Mouse (Mus musculus): ENCODE results near the gene Flvcr1. TPM values are rescaled to one million over a fixed set of nuclear protein-coding genes. Genes with fewer than 3 reads are reported as not detected.

Flvcr1 gene
- polyA plus RNA-seq, 1 experiment = 7.0 TPM

- H3K4me3 ChIP-seq (ENCODE audit: insufficient read depth, poor library complexity, severe bottlenecking) = peak within 1 kb of the TSS; percentile 84
- no peaks in the 10 kb centered on the region for H3K27me3 ChIP-seq (ENCODE audit: control insufficient read depth, insufficient read depth, insufficient read length)
- H3K79me2 ChIP-seq (ENCODE audit: control insufficient read depth, insufficient read depth) = peaks cover 52% of the 10 kb centered on the region
- peak within 1 kb of the TSS; percentile 92 for H3ac ChIP-seq (ENCODE audit: control insufficient read depth, insufficient read length, low read depth)
- no peak for TF ChIP-seq CTCF (IDR thresholded peaks at IDR 0.05; ENCODE audit: control insufficient read depth, insufficient read depth, insufficient read length)
- peak; percentile 44 for TF ChIP-seq MAX (IDR thresholded peaks at IDR 0.05)
- H3K79me3 ChIP-seq (ENCODE audit: low read depth) = peaks cover 37% of the 10 kb centered on the region
- peaks cover 27% of the 10 kb centered on the region for H3K36me3 ChIP-seq (ENCODE audit: control insufficient read depth, insufficient read depth)
These were observed 37.0 kb upstream of the Flvcr1 start, which contains the start of the genes Tatdn3 and Nsl1 for GRCm38 (mm10) chr1:191062781-191063485. Gene Tatdn3 (minus strand): TSS chr1:191062932. Gene Nsl1 (plus strand): TSS chr1:191063012.

GRCm38 (mm10) chr1:191062241-191062780, 36.4 kb upstream of the Flvcr1 start:
- TF ChIP-seq MAX (IDR thresholded peaks at IDR 0.05) (no peak), MYOG (IDR thresholded peaks at IDR 0.05; ENCODE audit: control insufficient read depth, extremely low read depth, insufficient read length) (no peak), USF1 (IDR thresholded peaks at IDR 0.05; ENCODE audit: low read depth) (no peak), CTCF (IDR thresholded peaks at IDR 0.05; ENCODE audit: control insufficient read depth, insufficient read depth, insufficient read length) (no peak), CEBPB (IDR thresholded peaks at IDR 0.05; ENCODE audit: low read depth) (no peak), FOSL1 (IDR thresholded peaks at IDR 0.05; ENCODE audit: insufficient read depth, low read length, poor library complexity, severe bottlenecking) (no peak), MYOD1 (IDR thresholded peaks at IDR 0.05; ENCODE audit: control insufficient read depth, insufficient read length, low read depth) (no peak)
- no peaks in the 10 kb centered on the region for H3K27me3 ChIP-seq (ENCODE audit: control insufficient read depth, insufficient read depth, insufficient read length)
- H3K4me3 ChIP-seq (ENCODE audit: insufficient read depth, poor library complexity, severe bottlenecking) = peak overlapping the region; percentile 84
- peaks cover 23% of the 10 kb centered on the region for H3K36me3 ChIP-seq (ENCODE audit: control insufficient read depth, insufficient read depth)
- peak overlapping the region; percentile 79 for H3ac ChIP-seq (ENCODE audit: control insufficient read depth, insufficient read length, low read depth)
- peaks cover 49% of the 10 kb centered on the region for H3K79me2 ChIP-seq (ENCODE audit: control insufficient read depth, insufficient read depth)
- H3K79me3 ChIP-seq (ENCODE audit: low read depth) = peaks cover 34% of the 10 kb centered on the region

DNA sequence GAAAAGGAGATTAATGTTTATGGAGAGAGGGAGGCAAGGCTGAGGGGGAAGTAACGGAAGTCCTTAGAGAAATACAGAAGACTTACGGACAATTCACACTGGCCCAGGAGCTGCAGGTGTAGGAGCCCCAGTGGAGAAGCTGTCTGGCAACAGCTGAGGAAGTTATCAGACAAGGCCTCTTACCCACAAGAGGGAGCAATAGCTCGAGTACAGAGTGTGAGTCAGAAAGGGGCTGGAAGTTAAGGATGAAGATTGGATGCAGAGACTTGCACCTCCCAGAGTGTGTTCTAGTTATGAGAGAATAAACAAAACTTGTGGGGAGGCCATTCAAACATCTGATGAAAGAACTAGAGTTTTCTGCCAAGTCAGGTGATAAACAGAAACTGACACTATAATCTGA, 31.5 kb upstream of the Flvcr1 start:
- TF ChIP-seq FOSL1 (IDR thresholded peaks at IDR 0.05; ENCODE audit: insufficient read depth, low read length, poor library complexity, severe bottlenecking) (no peak), USF1 (IDR thresholded peaks at IDR 0.05; ENCODE audit: low read depth) (no peak), MYOD1 (IDR thresholded peaks at IDR 0.05; ENCODE audit: control insufficient read depth, insufficient read length, low read depth) (no peak), MAX (IDR thresholded peaks at IDR 0.05) (no peak), CEBPB (IDR thresholded peaks at IDR 0.05; ENCODE audit: low read depth) (no peak), CTCF (IDR thresholded peaks at IDR 0.05; ENCODE audit: control insufficient read depth, insufficient read depth, insufficient read length) (no peak), MYOG (IDR thresholded peaks at IDR 0.05; ENCODE audit: control insufficient read depth, extremely low read depth, insufficient read length) (no peak)
- no peaks in the 10 kb centered on the region for H3K27me3 ChIP-seq (ENCODE audit: control insufficient read depth, insufficient read depth, insufficient read length)

GRCm38 (mm10) chr1:191055533-191055873, 29.5 kb upstream of the Flvcr1 start:
- H3K79me2 ChIP-seq (ENCODE audit: control insufficient read depth, insufficient read depth) = no peaks in the 10 kb centered on the region
- no peaks in the 10 kb centered on the region for H3K36me3 ChIP-seq (ENCODE audit: control insufficient read depth, insufficient read depth)
- no peaks in the 10 kb centered on the region for H3K27me3 ChIP-seq (ENCODE audit: control insufficient read depth, insufficient read depth, insufficient read length)
- no peak for TF ChIP-seq CTCF (IDR thresholded peaks at IDR 0.05; ENCODE audit: control insufficient read depth, insufficient read depth, insufficient read length)
- TF ChIP-seq CEBPB (IDR thresholded peaks at IDR 0.05; ENCODE audit: low read depth) = no peak
- TF ChIP-seq MAX (IDR thresholded peaks at IDR 0.05) = no peak
- TF ChIP-seq MYOD1 (IDR thresholded peaks at IDR 0.05; ENCODE audit: control insufficient read depth, insufficient read length, low read depth) = no peak
- TF ChIP-seq MYOG (IDR thresholded peaks at IDR 0.05; ENCODE audit: control insufficient read depth, extremely low read depth, insufficient read length) = no peak
- no peak for TF ChIP-seq FOSL1 (IDR thresholded peaks at IDR 0.05; ENCODE audit: insufficient read depth, low read length, poor library complexity, severe bottlenecking)
- no peak for TF ChIP-seq USF1 (IDR thresholded peaks at IDR 0.05; ENCODE audit: low read depth)
- no peak overlapping the region for H3K4me3 ChIP-seq (ENCODE audit: insufficient read depth, poor library complexity, severe bottlenecking)
- H3ac ChIP-seq (ENCODE audit: control insufficient read depth, insufficient read length, low read depth) = no peak overlapping the region
- H3K79me3 ChIP-seq (ENCODE audit: low read depth) = no peaks in the 10 kb centered on the region

More for the DNA sequence above, 31.5 kb upstream of the Flvcr1 start:
- Histone ChIP-seq H3K36me3 (ENCODE audit: control insufficient read depth, insufficient read depth) (no peaks in the 10 kb centered on the region), H3ac (ENCODE audit: control insufficient read depth, insufficient read length, low read depth) (no peak overlapping the region), H3K4me3 (ENCODE audit: insufficient read depth, poor library complexity, severe bottlenecking) (no peak overlapping the region), H3K79me2 (ENCODE audit: control insufficient read depth, insufficient read depth) (peaks cover 4% of the 10 kb centered on the region), H3K79me3 (ENCODE audit: low read depth) (no peaks in the 10 kb centered on the region)

DNA sequence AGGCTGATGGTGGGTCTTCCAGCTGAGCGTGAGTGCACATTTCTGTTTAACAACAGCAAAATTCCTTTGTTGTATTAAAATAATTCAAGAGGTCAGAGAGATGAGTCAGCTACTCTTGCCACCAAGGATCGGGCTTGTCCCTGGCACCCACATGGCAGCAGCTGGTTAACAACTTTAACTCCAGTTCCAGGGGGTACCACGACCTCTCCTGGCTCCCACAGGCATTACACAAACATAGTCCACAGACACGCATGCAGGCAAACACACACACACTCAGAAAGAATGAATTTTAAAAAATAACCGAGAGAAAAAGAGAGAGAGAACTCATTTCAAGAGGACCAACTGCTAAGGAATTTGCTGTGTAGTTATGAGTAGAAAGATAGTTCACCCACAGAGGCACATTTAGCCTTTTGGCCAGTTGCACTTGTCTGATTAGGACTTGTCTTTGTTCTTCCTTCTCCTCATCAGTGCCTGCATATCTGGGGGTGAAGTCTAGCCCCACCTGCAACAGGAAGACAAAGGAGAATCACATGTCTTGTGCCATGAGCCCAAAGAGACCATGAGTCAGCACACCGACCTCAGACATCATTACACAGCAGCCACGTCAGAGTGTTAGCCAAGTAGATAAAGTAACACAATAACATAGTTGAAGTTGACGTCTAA, 29.0 kb upstream of the Flvcr1 start:
- TF ChIP-seq MYOD1 (IDR thresholded peaks at IDR 0.05; ENCODE audit: control insufficient read depth, insufficient read length, low read depth) = peak; percentile 35
- TF ChIP-seq CTCF (IDR thresholded peaks at IDR 0.05; ENCODE audit: control insufficient read depth, insufficient read depth, insufficient read length) = peak; percentile 30
- peak; percentile 39 for TF ChIP-seq MAX (IDR thresholded peaks at IDR 0.05)
- TF ChIP-seq MYOG (IDR thresholded peaks at IDR 0.05; ENCODE audit: control insufficient read depth, extremely low read depth, insufficient read length) = no peak
- TF ChIP-seq USF1 (IDR thresholded peaks at IDR 0.05; ENCODE audit: low read depth) = no peak
- H3ac ChIP-seq (ENCODE audit: control insufficient read depth, insufficient read length, low read depth) = no peak overlapping the region
- no peaks in the 10 kb centered on the region for H3K36me3 ChIP-seq (ENCODE audit: control insufficient read depth, insufficient read depth)
- no peaks in the 10 kb centered on the region for H3K27me3 ChIP-seq (ENCODE audit: control insufficient read depth, insufficient read depth, insufficient read length)
- no peaks in the 10 kb centered on the region for H3K79me2 ChIP-seq (ENCODE audit: control insufficient read depth, insufficient read depth)
- no peaks in the 10 kb centered on the region for H3K79me3 ChIP-seq (ENCODE audit: low read depth)
- no peak overlapping the region for H3K4me3 ChIP-seq (ENCODE audit: insufficient read depth, poor library complexity, severe bottlenecking)
